Mouse (Mus musculus): ENCODE data around the gene E130208F15Rik. TPM values are rescaled to one million over a fixed set of nuclear protein-coding genes. Genes with fewer than 3 reads are reported as not detected.

The E130208F15Rik gene
- total RNA-seq, 2 experiments from 2014 or later: 0.30 to 0.43 TPM

DNA sequence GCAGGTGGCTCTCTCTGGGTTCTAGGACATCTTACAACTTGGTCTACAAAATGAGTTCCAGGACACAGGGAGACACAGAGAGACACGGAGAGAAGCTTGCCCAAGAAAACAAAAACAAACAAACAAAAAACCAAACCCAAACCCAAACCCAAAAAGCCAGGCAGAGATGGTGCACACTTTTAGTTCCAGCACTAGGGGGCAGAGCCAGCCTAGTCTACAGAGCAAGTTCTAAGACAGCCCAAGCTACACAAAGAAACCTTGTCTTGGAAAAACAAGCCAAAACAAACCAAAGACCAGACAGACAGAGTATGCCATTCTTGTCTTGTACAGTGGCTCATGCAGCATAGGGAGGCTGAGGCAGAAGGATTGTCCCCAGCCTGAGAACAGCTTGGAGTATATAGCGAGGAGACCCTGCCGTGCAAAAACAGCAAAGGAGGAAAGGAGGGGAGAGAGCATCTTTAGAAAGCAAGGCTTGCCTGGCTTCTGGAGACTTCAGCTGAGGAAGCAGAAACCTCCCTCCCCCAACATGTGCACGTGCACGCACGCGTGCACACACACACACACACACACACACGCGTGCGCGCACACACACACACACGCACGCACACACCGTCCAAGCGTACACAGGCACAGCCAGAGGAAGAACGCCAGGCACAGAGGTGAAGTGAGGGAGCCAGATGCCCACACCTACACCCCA is 15.3 kb upstream of the E130208F15Rik start:
- no peak for DNase-seq (ENCODE audit: low spot score in 2 of 2)

- DNase-seq (ENCODE audit: low spot score in 2 of 2): peak; percentile 96 to 97
Observed at GRCm38 (mm10) chr7:30308076-30309005, 13.2 kb upstream of the E130208F15Rik start, which contains the start of gene Alkbh6. TSS of gene Alkbh6 (plus strand) at chr7:30308717.

GRCm38 (mm10) chr7:30309395-30310129 is 12.0 kb upstream of the E130208F15Rik start:
- DNase-seq (ENCODE audit: low spot score in 2 of 2): no peak

DNA sequence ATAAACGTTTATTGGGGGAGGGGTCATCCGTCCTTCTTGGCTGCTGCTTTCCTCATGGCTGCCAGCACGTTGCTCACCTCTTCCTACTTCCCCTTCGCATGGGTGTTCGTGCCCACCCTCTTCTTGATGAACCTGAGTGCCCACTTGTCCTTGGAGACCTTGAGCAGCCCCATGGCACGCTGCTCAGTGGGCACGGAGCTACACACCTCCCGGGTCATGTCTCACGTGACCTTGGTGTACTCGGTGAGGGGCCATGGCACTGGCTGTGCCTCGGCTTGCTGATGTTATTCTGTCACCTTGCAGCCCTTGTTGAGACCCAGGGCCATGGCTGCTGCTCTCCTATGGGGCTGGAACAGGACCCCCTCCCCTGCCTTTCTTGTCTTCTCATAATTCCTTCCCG is 11.4 kb upstream of the E130208F15Rik start:
- no peak for DNase-seq (ENCODE audit: low spot score in 2 of 2)

DNA sequence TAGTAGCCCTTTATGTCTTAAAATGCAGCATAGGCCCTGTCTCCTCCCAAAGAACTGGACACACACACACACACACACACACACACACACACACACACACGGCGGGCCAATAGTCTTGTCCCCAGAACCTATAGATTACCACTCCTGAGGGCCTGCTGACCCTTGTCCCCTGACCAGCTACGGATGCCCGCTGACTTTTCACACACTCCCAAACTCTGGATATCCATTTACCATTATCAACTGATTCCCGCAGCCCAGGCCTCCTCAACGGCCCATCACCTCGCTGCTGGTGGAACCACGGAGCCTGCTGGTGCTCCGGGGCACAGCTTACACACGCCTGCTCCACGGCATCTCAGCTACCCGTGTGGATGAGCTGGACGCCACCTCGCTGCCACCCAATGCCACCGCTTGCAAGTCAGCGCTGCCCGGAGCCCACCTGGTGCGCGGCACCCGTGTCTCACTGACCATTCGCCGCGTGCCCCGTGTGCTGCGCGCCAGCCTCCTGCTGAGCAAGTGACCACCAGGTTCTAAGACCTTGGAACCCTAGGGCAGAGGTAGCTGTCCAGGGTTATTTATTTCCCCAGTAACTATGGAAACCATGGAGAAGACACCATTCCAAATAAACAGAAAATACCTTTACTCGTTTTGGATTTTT is 7.7 kb upstream of the E130208F15Rik start:
- DNase-seq (ENCODE audit: low spot score in 2 of 2): no peak

- no peak for DNase-seq (ENCODE audit: low spot score in 2 of 2)
Observed at GRCm38 (mm10) chr7:30314721-30315155, 6.8 kb upstream of the E130208F15Rik start, which contains the start of gene Syne4. TSS of gene Syne4 (plus strand) at chr7:30314807.

- DNase-seq (ENCODE audit: low spot score in 2 of 2): no peak
Observed at GRCm38 (mm10) chr7:30315559-30316529, 5.7 kb upstream of the E130208F15Rik start.

- DNase-seq (ENCODE audit: low spot score in 2 of 2): no peak
Observed at GRCm38 (mm10) chr7:30318142-30318541, 3.4 kb upstream of the E130208F15Rik start.

GRCm38 (mm10) chr7:30320946-30321345 is 594 bp upstream of the E130208F15Rik start:
- no peak for DNase-seq (ENCODE audit: low spot score in 2 of 2)

DNA sequence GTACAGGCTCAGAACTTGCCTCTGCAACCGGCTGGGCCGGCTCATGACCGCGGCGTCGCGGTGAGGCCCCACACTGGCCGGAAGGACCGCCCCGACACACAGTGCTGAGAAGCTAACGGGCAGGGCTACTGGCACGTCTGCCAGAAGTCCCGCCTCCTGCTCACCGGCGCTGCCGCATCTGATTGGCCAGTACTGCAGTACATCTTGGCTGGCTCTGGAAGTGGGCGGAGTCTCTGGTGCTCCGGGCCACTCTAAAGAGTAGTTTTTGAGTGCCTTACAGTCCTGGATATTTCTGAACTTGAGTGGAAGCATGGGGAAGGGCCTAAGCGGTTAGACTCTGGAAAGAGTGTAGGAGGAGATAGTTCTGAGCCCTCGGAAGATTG is 736 bp downstream of the E130208F15Rik start:
- peak; percentile 94 to 98 for DNase-seq (ENCODE audit: low spot score in 2 of 2)

GRCm38 (mm10) chr7:30322865-30323264 is 1.3 kb downstream of the E130208F15Rik start:
- no peak for DNase-seq (ENCODE audit: low spot score in 2 of 2)

DNA sequence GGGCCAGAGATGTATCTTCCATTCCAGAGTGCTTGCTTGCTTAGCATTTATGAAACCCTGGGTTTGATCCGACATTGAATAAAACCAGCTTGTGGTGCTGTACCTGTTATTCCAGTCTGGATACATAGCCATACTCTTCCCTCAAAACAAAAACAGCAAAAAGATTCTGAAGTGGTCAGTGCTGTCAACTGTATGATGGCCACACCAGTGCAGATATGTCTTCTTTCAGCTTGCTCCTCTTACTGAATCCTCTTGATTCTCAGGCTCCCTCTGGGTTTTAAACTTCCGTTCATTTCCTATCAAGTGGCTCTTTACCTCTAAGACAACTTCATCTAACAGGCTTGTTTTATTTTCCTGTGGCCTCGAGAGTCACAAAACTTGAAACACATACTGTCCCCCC is 2.3 kb downstream of the E130208F15Rik start, which contains the start of gene Sdhaf1:
Gene Sdhaf1 (minus strand): TSS at position 101 of the 400 bp plus-strand sequence.
- no peak for DNase-seq (ENCODE audit: low spot score in 2 of 2)

GRCm38 (mm10) chr7:30324300-30324944 is 2.9 kb downstream of the E130208F15Rik start:
- DNase-seq (ENCODE audit: low spot score in 2 of 2): peak; percentile 64 to 79

DNA sequence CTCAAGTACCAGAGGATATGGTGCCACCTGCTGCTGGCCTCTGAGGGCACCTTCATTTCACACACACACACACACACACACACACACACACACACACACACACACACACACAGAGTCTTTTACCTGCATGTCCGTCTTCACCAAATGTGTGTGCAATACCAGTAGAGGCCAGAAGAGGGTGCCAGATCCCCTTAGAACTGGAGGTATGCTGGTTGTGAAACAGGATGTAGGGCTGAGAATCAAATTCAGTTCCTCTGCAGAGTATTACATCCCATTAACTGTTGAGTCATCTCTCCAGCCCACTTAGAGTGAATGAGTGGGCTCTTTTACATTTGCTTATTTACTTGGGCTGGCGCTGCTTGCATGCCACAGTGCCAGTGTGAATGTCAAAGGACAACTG is 3.8 kb downstream of the E130208F15Rik start:
- DNase-seq (ENCODE audit: low spot score in 2 of 2): no peak

- no peak for DNase-seq (ENCODE audit: low spot score in 2 of 2)
Observed at GRCm38 (mm10) chr7:30326427-30326826, 4.9 kb downstream of the E130208F15Rik start.

GRCm38 (mm10) chr7:30327140-30327539 is 5.6 kb downstream of the E130208F15Rik start:
- DNase-seq (ENCODE audit: low spot score in 2 of 2): no peak

DNA sequence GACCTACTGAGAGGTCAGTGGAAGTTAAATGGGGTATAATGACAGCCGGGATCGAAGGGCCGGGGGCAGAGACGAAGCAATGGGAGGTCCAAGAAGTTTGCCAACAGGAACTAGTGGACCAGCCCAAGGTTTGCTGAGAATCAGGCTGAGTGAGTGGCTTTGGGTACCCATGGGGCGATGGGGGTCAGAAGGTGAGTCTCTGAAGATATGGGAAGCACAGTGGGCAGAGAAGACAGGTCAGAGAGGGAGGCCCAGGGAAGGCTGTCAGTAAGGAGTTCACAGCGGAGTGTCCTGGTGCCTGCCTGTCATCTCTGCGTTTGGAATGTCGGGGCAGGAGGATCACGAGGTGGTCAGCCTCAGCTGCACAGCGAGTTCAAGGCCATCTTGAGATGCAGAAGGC is 6.8 kb downstream of the E130208F15Rik start:
- DNase-seq (ENCODE audit: low spot score in 2 of 2): no peak

GRCm38 (mm10) chr7:30331887-30332286 is 10.3 kb downstream of the E130208F15Rik start:
- DNase-seq (ENCODE audit: low spot score in 2 of 2): peak; percentile 92 to 97
